Mouse (Mus musculus) lung, postnatal 0 days (tissue): ENCODE data around the gene Ifnar1. TPM values are rescaled to one million over a fixed set of nuclear protein-coding genes. Genes with fewer than 3 reads are reported as not detected.

Experiments
- ATAC-seq: fragments of 200-750 bp; cut with Nextera tagmentation; 2 replicates; pipeline ENCODE4 v1.8.0; 2017; ENCODE audit warnings: moderate library complexity
- DNase-seq: peaks from one replicate; pipeline ENCODE4 v3.0.0-alpha.2; 2016; ENCODE audit warnings: low spot score
- H3K27ac ChIP-seq: fragments of 300-500 bp; sonication (generic); 2 replicates; pipeline ENCODE4 v1.5.1; 2014; ENCODE audit warnings: antibody characterized with exemption, mild to moderate bottlenecking, low read length, mixed read lengths
- H3K27me3 ChIP-seq: fragments of 300-500 bp; sonication (generic); replicated peaks from 2 replicates; pipeline ENCODE4 v1.6.1; 2014; ENCODE audit warnings: low read length, mixed read lengths; ENCODE audit not compliant: insufficient read depth
- H3K36me3 ChIP-seq: fragments of 300-500 bp; sonication (generic); 2 replicates; pipeline ENCODE4 v1.6.1; 2014; ENCODE audit warnings: low read length, mixed read lengths; ENCODE audit not compliant: insufficient read depth
- H3K4me1 ChIP-seq: fragments of 300-500 bp; sonication (generic); 2 replicates; pipeline ENCODE4 v1.6.1; 2014; ENCODE audit warnings: antibody characterized with exemption, low read depth, low read length, mixed read lengths; ENCODE audit not compliant: insufficient read depth
- H3K4me2 ChIP-seq: fragments of 300-500 bp; sonication (generic); replicated peaks from 2 replicates; pipeline ENCODE4 v1.6.1; 2014; ENCODE audit warnings: low read depth, mild to moderate bottlenecking, low read length, moderate library complexity, mixed read lengths
- H3K4me3 ChIP-seq: fragments of 300-500 bp; sonication (generic); 2 replicates; pipeline ENCODE4 v1.5.1; 2014; ENCODE audit warnings: low read depth, low read length
- H3K9ac ChIP-seq: fragments of 300-500 bp; sonication (generic); replicated peaks from 2 replicates; pipeline ENCODE4 v1.6.1; 2014; ENCODE audit warnings: low read depth, mild to moderate bottlenecking
- H3K9me3 ChIP-seq: fragments of 300-500 bp; sonication (generic); 2 replicates; pipeline ENCODE4 v1.6.1; 2016; ENCODE audit warnings: low read length, mixed read lengths
- CTCF ChIP-seq: IDR thresholded peaks from 2 replicates; pipeline ENCODE4 v1.5.1; 2016; ENCODE audit warnings: antibody characterized with exemption, mild to moderate bottlenecking
- EP300 ChIP-seq: IDR thresholded peaks from 2 replicates; pipeline ENCODE4 v1.6.1; 2016; ENCODE audit warnings: antibody characterized with exemption, mild to moderate bottlenecking, control low read depth
- WGBS: fragments of 180-500 bp; shearing (Covaris S2); extraction: QIAGEN DNeasy Blood & Tissue Kit; methylation state at CpG from one replicate; pipeline ENCODE4 v1.1.7; 2014; 5-methylcytosine and 5-hydroxymethylcytosine counted together
- polyA plus RNA-seq: library from polyadenylated mRNA; unstranded; fragments of >200 nt; fragmentation: Nextera tagmentation; extraction: Ambion mirVana; gene quantifications from 2 replicates; pipeline ENCODE4 v1.2.1, GENCODE M21; 2015

Ifnar1 gene
- polyA plus RNA-seq, 1 experiment from 2014 or later = 40.3 TPM

GRCm38 (mm10) chr16:91505116-91505601, 20.1 kb downstream of the Ifnar1 start:
- no peaks in the 10 kb centered on the region for H3K27me3 ChIP-seq
- no peak overlapping the region for H3K4me3 ChIP-seq
- H3K27ac ChIP-seq = no peak overlapping the region
- no peaks in the 10 kb centered on the region for H3K9me3 ChIP-seq
- ATAC-seq = no peak
- TF ChIP-seq CTCF (no peak), EP300 (no peak)
- DNase-seq = no peak
- H3K4me1 ChIP-seq = no peaks in the 10 kb centered on the region
- H3K9ac ChIP-seq = no peak overlapping the region
- 88% methylated on average over 15 of the region's 15 CpGs for WGBS
- H3K36me3 ChIP-seq = peaks cover 59% of the 10 kb centered on the region
- no peak overlapping the region for H3K4me2 ChIP-seq

GRCm38 (mm10) chr16:91506396-91506795, 21.4 kb downstream of the Ifnar1 start:
- Histone ChIP-seq H3K9ac (no peak overlapping the region), H3K27me3 (no peaks in the 10 kb centered on the region), H3K4me1 (no peaks in the 10 kb centered on the region), H3K9me3 (no peaks in the 10 kb centered on the region), H3K4me3 (no peak overlapping the region), H3K36me3 (peaks cover 49% of the 10 kb centered on the region), H3K27ac (no peak overlapping the region), H3K4me2 (no peak overlapping the region)
- DNase-seq (no peak), ATAC-seq (no peak)
- no peak for TF ChIP-seq CTCF
- no peak for TF ChIP-seq EP300
- 94% methylated on average over 12 of the region's 12 CpGs for WGBS

GRCm38 (mm10) chr16:91512161-91512787, 27.2 kb downstream of the Ifnar1 start:
- peak; percentile 70 for ATAC-seq
- WGBS = 27% methylated on average over 7 of the region's 7 CpGs

GRCm38 (mm10) chr16:91513099-91513498, 28.1 kb downstream of the Ifnar1 start:
- TF ChIP-seq CTCF (no peak), EP300 (no peak)
- Histone ChIP-seq H3K4me2 (no peak overlapping the region), H3K4me1 (no peaks in the 10 kb centered on the region), H3K27ac (no peak overlapping the region), H3K9ac (no peak overlapping the region), H3K27me3 (no peaks in the 10 kb centered on the region), H3K36me3 (no peaks in the 10 kb centered on the region; the same call in 1 of the 2 replicates), H3K9me3 (no peaks in the 10 kb centered on the region), H3K4me3 (no peak overlapping the region)
- DNase-seq = no peak
- ATAC-seq = no peak
- WGBS = 82% methylated on average over 6 of the region's 6 CpGs

More at GRCm38 (mm10) chr16:91512161-91512787, 27.2 kb downstream of the Ifnar1 start:
- peak; percentile 85 for DNase-seq
- Histone ChIP-seq H3K4me3 (no peak overlapping the region), H3K4me1 (no peaks in the 10 kb centered on the region), H3K36me3 (no peaks in the 10 kb centered on the region; the same call in 1 of the 2 replicates), H3K27me3 (no peaks in the 10 kb centered on the region), H3K9me3 (no peaks in the 10 kb centered on the region), H3K9ac (no peak overlapping the region), H3K27ac (no peak overlapping the region), H3K4me2 (no peak overlapping the region)
- peak; percentile 99 for TF ChIP-seq CTCF
- TF ChIP-seq EP300 = no peak

GRCm38 (mm10) chr16:91517020-91517419, 32.0 kb downstream of the Ifnar1 start:
- no peak for ATAC-seq

GRCm38 (mm10) chr16:91522040-91522439, 37.0 kb downstream of the Ifnar1 start:
- TF ChIP-seq EP300 (no peak), CTCF (no peak)
- Histone ChIP-seq H3K9ac (no peak overlapping the region), H3K27me3 (no peaks in the 10 kb centered on the region), H3K36me3 (no peaks in the 10 kb centered on the region), H3K27ac (peak overlapping the region; percentile 51; the same call in 1 of the 2 replicates), H3K9me3 (no peaks in the 10 kb centered on the region), H3K4me1 (no peaks in the 10 kb centered on the region), H3K4me3 (no peak overlapping the region), H3K4me2 (no peak overlapping the region)
- WGBS = 65% methylated on average over 5 of the region's 5 CpGs
- ATAC-seq (peak; percentile 62), DNase-seq (peak; percentile 66)

More at GRCm38 (mm10) chr16:91517020-91517419, 32.0 kb downstream of the Ifnar1 start:
- H3K4me1 ChIP-seq = no peaks in the 10 kb centered on the region
- H3K4me2 ChIP-seq = no peak overlapping the region
- no peak overlapping the region for H3K9ac ChIP-seq
- no peaks in the 10 kb centered on the region for H3K36me3 ChIP-seq
- no peak overlapping the region for H3K4me3 ChIP-seq
- no peak for DNase-seq
- no peak for TF ChIP-seq EP300
- TF ChIP-seq CTCF = no peak
- no peak overlapping the region for H3K27ac ChIP-seq
- 43% methylated on average over 7 of the region's 7 CpGs for WGBS
- no peaks in the 10 kb centered on the region for H3K9me3 ChIP-seq
- no peaks in the 10 kb centered on the region for H3K27me3 ChIP-seq
